Mouse (Mus musculus) liver, adult 2 months (tissue): ENCODE data around the gene Wnt2.

Experiments
- CTCF ChIP-seq: fragments of 200-500 bp; IDR thresholded peaks from 2 replicates; pipeline ENCODE4 v1.5.1; 2011; ENCODE audit warnings: low read depth, low read length, control low read depth
- POLR2A ChIP-seq: fragments of 200-500 bp; IDR thresholded peaks from 2 replicates; pipeline ENCODE4 v1.6.1; 2011; ENCODE audit warnings: low read length, control low read depth; ENCODE audit not compliant: insufficient read depth; ENCODE audit errors: extremely low read depth

DNA sequence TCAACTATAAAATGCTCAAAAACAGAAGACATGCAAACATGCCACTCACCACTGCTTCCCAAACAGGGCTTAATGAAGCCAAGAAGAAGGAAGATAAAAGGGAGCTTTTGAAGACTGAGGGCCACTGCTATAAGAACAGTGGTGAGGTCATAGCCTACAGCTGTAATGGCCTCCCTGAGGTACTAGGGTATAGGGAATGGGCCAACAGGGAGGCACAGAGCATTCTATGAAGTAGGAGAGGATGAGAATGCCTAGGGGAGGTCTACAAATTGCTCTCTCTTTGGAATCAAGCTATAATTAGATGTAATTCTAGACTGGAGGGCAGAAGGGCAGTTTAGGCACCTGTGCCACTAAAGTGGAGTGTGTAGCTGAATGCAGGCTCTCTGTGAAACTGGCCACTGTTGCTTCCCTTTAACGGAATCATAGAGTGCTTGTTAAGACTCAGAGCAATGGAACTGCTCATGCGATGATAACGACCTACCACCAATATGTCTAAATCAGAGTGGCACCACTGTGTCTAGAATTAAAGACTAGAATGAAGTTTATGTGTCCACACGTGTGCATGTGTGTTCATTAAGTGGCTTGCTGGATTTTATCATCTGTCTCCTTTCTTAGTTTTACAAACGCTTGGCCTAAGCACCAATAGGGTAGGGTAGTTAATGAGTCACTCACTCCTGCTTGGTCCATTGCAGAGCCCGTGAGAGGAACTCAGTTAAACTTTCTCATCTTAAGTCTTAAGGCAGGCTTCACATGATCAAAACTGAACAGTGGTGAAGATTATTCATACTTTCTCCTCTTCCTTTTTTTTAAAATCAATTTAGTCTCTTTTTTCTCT, 35.2 kb downstream of the Wnt2 start:
- TF ChIP-seq POLR2A (no peak), CTCF (no peak)
